Mouse (Mus musculus): ENCODE measurements at regions not wholly inside any gene's neighbourhood (a gene's known extent, or its start where the extent isn't known, plus 50 kb on each side); places are given as distances from the start of the nearest gene placed in this dataset.

- TF ChIP-seq CTCF (IDR thresholded peaks at IDR 0.05; ENCODE audit: borderline replicate concordance, insufficient read depth, low read depth, low read length) (no peak), POLR2A (IDR thresholded peaks at IDR 0.05; ENCODE audit: borderline replicate concordance, insufficient read depth, low read length) (no peak)
Observed at GRCm38 (mm10) chr1:157939516-157939915, 416.6 kb downstream of the Brinp2 start.
